Mouse (Mus musculus): ENCODE measurements around the gene Fzd4.

Gene Fzd4

DNA sequence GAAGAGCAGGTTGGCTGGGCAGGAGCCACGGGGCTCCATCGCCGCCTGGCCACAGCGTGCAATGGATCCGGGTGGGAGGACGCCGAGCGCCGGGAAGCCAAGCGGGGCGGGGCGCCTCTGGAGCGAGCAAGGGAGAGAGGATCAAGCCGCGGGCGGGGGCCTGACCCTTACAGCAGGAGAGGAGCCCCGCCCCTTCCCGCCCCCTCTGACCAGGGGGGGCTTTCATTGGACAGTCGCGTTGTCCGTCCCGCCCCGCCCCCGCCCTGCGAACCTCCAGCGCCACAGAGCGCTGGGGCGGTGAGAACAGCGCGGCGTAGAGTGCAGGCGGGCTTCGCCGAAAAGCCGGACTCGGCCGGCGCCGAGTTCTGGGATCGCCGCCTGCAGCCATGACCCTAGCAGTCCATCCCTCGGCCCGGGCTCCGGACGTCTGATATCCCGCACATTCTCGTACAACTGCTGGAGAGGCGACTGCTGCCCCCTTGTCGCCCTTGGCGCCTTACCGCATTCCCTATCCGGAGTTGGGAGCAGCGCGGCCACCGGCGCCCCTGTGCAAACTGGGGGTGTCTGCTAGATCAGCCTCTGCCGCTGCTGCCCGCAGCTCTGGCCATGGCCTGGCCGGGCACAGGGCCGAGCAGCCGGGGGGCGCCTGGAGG is at the start of gene Fzd4, which contains the start of gene Tmem135:
Gene Fzd4 (plus strand): TSS at position 275 of the 653 bp plus-strand sequence.
Gene Tmem135 (minus strand): TSS at position 142 of the 653 bp plus-strand sequence.
- DNase-seq (ENCODE audit: low read depth, low spot score): peak; percentile 95

DNA sequence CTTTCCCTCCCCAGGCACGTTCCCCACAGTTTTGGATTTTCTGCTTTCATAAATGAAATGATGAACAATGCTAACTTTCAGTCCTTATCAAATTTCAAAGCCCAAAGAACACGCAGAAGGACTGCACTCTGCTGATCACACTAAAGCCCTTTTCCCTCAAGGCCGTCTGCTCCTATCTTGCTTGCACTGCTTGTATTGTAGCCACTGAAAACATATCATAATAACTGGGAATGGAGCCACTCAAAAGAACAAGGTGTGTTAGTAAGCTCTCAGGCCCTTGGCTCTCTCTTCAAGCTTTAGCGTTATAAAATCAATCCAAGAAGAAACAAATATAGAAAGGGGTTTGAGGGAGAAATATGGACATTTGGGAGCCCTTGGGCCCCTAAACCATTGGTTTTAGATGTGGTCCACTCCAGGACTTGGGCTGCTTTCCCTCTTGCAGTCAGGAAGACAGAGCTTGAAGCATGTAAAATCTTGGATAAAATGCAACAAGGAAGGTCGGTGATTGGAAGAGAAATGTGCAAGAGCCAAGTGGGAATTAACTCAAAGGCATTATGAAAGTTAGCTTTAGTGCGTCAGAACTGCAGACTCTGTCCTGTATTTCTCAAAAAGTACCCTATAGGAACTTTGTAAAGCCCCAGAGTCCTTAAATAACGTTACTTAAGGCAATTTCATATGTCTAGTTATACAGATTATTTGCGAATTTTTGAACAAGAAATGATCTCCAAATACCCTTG is 48.5 kb upstream of the Fzd4 start:
- DNase-seq (ENCODE audit: low read depth, low spot score): no peak

DNA sequence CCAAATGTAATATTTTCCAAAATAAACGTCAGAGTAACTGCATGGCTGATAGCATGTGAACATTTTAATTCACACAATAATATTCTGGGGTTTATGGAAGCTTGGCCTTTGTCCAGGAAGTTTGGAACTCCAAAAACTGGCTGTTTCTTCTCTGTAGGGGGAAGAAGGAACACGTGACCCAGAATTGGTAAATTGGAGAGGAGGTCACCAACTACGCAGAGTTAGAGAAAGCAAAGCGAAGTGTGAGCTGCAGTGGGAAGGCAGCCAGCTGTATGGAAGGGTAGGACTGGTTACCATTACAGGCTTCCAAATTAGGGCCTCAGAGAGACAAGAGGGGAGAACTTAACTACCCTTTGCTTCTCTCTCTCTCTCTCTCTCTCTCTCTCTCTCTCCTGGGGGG is 47.8 kb upstream of the Fzd4 start:
- DNase-seq (ENCODE audit: low read depth, low spot score): no peak

DNA sequence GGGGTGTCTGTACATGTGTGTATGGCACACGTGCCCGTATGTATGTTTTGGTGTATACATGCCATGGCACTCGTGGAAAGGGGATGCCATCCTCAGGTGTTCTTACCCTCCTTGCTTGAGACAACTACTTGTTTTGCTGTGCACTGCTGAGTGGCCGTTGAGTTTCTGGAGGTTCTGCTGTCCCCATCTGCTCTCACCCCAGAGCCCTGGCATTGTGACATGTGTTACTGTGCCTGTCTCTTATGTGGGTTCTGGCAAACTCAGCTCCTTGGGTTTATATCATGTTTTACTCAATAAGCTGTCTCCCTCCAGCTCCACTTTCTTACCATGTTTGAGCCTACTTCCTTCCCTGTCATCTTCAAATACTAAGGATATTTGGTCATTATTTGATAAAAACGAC is 40.2 kb upstream of the Fzd4 start:
- DNase-seq (ENCODE audit: low read depth, low spot score): no peak

DNA sequence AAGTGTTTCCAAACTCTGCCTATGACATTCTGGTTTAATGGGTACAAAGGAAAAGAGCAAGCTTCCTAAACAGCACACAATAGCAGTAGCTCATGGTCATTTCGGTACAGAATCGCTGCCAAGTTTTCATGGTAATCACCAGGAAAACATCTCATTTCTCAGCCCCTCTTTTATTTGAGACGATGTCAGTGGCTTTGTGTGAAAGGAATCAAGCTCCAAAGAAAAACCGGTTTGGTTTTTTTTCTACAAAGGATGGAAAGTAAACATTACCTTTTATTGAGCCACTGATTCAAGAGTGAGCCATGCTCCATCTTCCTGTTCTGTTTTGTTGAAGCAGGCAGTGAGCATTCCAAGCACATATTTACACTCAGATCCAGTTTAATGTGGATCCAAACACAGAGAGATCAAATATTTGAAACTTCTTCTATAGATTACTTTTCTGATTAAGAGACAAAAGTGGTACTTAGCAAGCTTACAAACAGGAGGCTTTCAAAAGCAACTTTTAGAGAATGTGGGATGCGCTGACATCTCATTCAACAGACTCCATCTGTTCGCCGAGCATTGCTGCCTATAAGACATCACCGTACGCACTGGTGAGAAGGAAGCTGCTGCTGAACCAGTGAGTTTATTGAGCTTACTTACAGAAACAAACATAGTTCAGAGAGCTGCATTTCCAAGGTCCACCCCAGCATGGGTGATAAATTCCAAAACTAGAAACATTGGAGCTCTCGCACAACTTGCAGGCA is 38.8 kb upstream of the Fzd4 start:
- no peak for DNase-seq (ENCODE audit: low read depth, low spot score)

DNA sequence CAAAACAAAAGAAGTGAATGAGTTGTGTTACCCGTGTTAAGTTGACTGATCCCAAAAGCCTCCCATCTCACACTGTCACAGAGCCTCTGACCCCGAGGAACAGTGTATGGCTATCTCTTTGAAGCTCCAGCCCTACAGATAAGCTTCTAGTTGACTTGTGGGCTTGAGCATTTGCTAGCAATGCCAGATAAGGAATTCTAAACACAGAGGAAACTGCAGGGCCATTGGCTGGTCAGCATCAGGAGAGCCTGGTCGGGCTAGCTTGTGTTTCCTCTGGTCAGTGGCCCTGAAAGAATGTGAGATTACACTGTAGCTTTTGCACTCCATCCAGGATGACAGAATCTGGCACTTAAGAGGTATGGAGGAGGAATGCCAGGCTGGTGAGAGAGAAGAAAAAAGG is 36.5 kb upstream of the Fzd4 start:
- no peak for DNase-seq (ENCODE audit: low read depth, low spot score)

DNA sequence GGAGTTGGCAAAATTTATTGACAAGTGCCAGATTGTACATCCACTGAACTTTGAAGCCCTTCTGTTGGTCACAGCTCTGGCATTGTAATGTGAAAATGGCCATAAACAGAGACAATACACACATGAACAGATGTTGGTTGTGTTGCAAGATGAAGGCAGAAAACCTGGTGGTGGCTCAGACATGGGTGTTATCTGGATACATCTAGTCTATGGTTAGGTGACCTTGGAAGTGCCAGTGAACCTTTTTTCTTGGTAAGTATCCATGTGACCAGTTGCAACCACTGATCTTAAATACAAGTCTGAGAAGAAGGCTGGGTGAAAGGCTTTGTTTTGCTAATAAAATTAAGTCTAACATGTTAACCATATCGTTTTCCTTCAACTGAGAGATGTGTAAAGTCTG is 34.1 kb upstream of the Fzd4 start:
- no peak for DNase-seq (ENCODE audit: low read depth, low spot score)

GRCm38 (mm10) chr7:89370917-89371316 is 33.2 kb upstream of the Fzd4 start:
- peak; percentile 57 for DNase-seq (ENCODE audit: low read depth, low spot score)

DNA sequence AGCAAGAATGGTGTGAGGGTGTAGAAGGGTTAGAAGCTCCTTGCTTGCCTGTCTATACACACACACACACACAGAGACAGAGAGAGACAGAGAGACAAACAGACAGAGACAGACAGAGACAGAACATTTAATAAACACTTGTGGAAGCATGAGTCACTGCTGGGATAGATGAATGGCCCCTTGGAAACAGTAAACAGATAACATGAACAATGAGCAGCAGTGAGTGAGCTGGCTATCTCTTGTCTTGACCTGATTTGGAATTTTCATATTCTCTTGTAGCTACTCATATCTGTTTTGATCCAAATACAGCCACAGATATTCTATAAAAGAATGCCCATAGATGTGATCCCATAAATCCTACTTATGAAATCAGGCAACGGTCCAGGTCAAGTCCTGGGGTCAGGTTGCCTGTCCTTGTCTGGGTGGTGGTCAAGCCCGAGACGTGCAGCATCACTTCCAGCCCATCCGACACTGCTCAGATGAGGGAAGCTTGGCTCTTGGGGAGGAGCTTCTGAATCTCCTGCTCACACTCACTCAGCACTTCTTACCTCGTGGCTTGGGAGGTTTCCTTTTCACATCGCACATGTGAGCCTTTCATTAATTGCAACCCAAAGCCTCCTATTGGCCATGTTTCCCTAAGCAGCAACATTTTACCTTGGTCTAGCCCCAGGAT is 32.4 kb upstream of the Fzd4 start:
- no peak for DNase-seq (ENCODE audit: low read depth, low spot score)

DNA sequence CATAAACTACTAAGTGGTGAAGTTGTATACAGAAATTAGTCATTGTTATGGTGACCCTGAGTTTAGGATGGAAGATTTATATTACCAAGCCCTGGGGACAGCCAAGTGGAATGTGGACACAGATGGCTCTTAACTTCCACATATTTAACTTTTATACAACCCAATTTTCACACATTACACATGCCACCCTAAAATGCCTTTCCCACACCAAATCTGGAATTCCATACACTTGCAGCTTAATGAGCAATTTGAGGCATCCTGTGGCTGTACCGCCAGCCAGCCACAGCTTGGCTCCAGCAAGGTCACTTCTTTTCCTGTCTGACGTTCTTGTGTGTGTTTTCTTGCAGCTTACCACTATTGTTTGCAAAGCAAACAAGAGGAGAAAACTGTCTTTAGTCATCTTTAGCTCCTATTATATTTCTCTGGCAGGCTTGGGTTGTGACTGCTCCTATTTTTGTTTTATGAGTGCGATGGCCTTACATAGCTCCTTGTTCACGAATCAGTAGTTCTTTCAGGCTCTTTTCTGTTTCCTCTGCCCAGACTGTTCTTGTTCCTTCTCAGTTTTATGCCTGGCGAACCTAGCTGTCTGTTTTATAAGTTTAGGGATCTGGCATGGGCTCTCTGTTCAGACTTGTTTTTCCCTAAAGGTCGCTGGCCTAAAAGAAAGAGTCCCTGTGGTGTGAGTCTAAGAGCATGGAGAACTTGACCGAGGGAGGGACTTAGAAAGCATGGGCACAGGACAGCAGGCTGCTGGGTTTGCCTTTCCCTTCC is 23.0 kb upstream of the Fzd4 start:
- DNase-seq (ENCODE audit: low read depth, low spot score): no peak

- no peak for DNase-seq (ENCODE audit: low read depth, low spot score)
Measured at GRCm38 (mm10) chr7:89382892-89383291, 21.3 kb upstream of the Fzd4 start.

DNA sequence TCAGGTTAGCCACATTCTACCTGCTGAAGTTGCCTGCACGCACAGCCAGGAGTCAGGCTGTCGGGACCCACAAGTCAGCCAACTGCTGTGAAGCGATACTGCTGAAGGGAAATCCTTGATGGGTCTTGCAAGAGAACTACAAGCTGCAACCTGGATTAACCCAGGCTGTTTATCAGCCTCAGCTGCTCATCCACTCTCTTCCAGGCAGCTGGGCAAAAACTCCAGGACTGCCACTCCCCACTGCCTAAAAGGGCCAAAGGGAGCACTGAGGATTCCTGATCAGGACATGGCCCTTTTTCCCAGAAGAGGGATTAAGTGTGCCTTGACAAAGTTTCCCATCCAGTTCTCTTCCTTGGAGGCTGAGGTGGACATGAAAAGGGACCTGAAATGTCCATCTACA is 15.2 kb upstream of the Fzd4 start:
- no peak for DNase-seq (ENCODE audit: low read depth, low spot score)

DNA sequence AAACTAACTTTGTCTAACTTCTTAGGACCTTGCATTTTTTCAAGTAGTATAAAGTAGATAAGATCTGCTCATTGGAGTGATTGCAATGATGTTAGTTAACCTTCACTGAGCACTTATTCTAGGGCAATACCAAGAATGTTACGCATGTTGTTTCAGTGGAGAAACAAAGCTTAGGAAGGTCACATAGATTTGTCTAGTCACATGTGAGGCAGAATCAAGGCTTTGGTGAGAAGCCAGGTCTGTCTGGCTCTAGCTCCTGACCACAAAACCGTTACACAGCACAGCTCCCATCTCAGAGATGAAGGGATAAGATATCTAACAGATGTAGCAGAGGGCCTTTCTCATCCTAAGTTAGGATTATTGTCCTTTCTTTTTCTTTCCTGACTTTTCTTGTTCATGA is 13.5 kb upstream of the Fzd4 start:
- no peak for DNase-seq (ENCODE audit: low read depth, low spot score)

GRCm38 (mm10) chr7:89391281-89391680 is 12.9 kb upstream of the Fzd4 start:
- DNase-seq (ENCODE audit: low read depth, low spot score): no peak

DNA sequence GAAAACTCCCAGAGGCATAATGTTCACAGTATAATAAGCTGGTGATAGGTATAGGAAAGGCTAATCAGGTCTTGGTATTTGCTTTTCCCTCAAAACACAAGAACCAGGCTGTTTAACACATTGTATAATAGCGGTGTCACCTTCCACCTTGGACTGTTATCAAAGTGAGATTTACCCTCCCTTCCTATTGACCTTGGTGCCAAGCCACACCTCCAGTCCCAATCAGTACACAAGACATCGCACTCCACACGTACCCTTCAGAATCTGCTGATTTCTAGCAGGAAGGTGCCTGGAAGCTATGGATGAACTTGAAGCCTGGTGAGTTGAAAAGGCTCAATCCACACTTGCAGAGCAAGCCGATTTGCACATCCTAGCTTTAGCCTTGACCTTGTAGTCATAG is 12.3 kb upstream of the Fzd4 start:
- DNase-seq (ENCODE audit: low read depth, low spot score): no peak

DNA sequence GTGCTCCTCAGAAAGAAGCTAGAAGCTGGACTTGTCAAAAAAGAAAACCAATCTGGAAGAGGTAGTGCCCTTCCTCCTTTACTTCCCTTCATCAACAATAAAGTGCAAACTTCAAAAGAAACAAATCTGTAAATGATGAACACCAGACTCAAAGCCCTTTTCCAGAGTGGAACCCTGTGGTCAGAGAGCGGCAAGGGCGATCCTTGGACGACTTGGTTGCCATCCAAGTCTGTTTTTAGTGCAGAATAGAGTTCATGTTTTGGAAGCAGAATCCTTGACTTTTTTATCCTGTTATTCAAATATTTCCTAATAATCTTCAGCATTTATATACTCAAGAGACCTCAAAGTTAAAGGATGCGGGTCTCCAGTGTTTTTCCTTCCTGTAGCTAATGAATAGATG is 11.8 kb upstream of the Fzd4 start:
- DNase-seq (ENCODE audit: low read depth, low spot score): no peak

DNA sequence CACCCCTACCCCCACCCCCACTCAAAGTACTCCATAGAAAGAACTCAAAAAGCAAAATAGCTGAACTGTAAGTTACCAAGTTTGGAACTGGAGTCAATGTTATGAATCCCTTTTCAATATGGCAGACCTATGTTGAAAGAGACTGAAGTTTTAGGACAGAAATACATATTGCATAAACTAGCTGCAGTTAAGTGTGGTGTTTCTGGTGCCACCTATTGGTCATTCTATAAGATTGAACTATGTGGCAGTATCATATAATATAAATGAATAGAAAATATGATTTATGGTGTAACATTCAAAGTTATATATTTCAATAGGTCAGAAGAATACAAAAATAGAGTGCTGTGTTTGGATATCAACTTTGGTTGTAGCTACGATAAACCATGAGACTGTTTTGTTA is 11.3 kb upstream of the Fzd4 start:
- no peak for DNase-seq (ENCODE audit: low read depth, low spot score)

DNA sequence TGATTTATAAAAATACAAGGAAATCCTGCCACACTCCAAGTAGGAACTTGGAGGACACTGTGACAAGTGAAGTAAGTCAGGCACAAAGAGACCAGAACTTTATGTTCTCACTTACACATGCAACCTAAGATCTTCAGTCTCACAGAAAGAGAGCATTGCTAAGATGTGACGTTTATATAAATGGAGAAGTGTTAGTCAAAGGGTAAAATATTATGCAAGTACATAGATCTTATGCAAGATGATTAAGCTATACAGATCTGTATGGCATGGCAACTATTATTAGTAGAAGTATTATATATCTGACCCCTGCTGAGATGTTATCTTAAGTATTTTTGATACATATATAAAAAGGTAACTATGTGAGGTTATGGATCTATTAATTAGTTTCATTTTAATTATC is 8.8 kb upstream of the Fzd4 start:
- no peak for DNase-seq (ENCODE audit: low read depth, low spot score)

DNA sequence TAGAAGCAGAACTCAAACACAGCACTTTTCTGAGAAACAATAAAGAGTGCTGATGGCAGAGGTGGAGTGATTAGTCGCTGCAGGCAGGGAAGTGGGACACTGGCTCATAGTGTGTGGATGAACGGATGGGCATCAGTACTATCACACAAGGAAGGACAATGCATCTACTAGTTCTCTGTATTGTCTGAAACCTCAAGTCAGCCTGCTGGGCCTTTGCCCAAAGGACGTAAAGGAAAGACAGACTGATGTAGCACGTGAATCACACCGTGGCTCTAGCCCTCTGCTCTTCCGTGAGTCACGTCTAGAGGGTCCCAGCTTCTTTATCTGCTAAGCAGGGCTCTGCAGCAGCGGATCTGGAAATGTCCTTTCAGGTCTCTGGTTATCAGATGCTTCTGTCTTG is 7.8 kb upstream of the Fzd4 start:
- DNase-seq (ENCODE audit: low read depth, low spot score): no peak

- DNase-seq (ENCODE audit: low read depth, low spot score): no peak
Measured at GRCm38 (mm10) chr7:89397837-89398534, 6.2 kb upstream of the Fzd4 start.

- DNase-seq (ENCODE audit: low read depth, low spot score): no peak
Measured at GRCm38 (mm10) chr7:89400721-89401120, 3.4 kb upstream of the Fzd4 start.

Data from A20 (cell line).